Mouse (Mus musculus): Measurements from ENCODE around the gene Cct8. TPM values are rescaled to one million over a fixed set of nuclear protein-coding genes. Genes with fewer than 3 reads are reported as not detected.

Cct8 gene
- polyA plus RNA-seq (2014; fragmentation: Nextera tagmentation; extraction: Ambion mirVana), result 439 and 493 TPM in 2 replicates

DNA sequence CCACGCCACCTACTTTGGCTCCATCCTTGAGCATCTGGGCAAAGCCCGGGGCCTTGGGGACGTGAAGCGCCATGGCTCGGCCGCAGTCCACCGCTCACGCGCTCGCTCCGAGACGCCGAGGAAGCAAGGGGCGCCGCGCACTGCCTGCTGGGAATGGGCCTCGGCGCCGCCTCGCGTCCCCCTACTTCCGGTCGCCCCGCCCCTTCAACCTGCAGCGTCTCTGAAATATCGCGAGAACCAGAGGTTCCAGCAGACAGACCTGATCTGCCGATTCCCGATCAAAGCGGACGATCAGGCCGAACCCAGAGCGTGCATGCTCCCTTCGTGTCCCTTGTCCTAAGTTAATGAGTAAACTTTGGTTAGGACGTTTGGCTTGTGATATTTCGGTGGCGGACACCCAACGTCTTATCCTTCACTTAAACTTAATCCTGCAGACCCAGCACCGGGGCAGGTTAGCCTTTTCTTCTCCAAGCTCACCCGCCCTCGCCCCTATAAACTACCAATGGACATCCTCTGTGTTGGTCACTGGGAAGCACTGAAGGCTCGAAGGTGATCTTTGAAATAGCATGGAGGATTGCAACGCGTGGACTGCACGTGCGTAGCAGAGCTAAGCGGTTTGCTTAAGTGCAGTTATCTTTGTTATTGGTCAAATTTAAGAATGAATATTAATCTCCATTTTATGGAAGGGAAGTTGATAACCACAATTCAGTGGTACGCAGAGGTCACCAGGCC lies at the start of gene Cct8:
Gene Cct8 (minus strand): TSS at position 158 of the 732 bp plus-strand sequence.
- peak within 1 kb of the TSS; percentile 88 for H3K27ac ChIP-seq (replicated peaks; ENCODE audit: low read depth, low read length)

DNA sequence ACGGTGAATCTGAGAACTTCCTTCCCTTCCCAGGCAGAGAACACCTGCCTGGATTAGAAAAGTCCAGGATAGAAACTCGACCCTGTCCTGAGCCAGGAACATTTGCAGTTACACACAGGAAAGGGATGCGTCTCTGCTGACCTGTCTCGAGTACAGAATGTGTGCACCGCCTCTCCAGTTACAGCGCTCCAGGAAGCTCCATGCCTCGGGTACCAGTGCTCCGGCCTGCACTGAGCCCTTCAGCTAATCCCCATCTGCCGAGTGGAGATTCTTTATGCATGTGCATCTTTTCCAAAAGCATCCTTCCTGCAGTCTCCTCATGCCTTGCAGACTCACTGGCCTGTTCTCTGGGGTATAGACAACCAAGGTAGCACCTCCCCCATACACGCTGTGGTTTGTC lies 33.1 kb upstream of the Cct8 start:
- Histone ChIP-seq H3K4me3 (replicated peaks; ENCODE audit: low read depth, low read length) (no peak overlapping the region), H3K4me2 (ENCODE audit: low read length) (no peak overlapping the region), H3K9me3 (ENCODE audit: control insufficient read depth, low read length) (no peaks in the 10 kb centered on the region), H3K27me3 (ENCODE audit: control insufficient read depth, insufficient read depth, low read length) (no peaks in the 10 kb centered on the region), H3K4me1 (ENCODE audit: control insufficient read depth, insufficient read depth, low read length) (no peaks in the 10 kb centered on the region), H3K27ac (replicated peaks; ENCODE audit: low read depth, low read length) (no peak overlapping the region), H3K36me3 (ENCODE audit: control insufficient read depth, insufficient read depth, low read length) (no peaks in the 10 kb centered on the region), H3K9ac (replicated peaks; ENCODE audit: low read length) (no peak overlapping the region)
- 72% methylated on average over 10 of the region's 10 CpGs for WGBS
- DNase-seq (no peak), ATAC-seq (ENCODE audit: low FRiP score, low TSS enrichment) (no peak)

More for the DNA sequence above, at the start of gene Cct8:
- H3K9ac ChIP-seq (replicated peaks; ENCODE audit: low read length), result peak within 1 kb of the TSS; percentile 96
- WGBS, result 1% methylated on average over 48 of the region's 48 CpGs
- H3K4me1 ChIP-seq (ENCODE audit: control insufficient read depth, insufficient read depth, low read length), result peaks cover 15% of the 10 kb centered on the region
- ATAC-seq (ENCODE audit: low FRiP score, low TSS enrichment) (peak; percentile 97), DNase-seq (peak; percentile 99)
- H3K36me3 ChIP-seq (ENCODE audit: control insufficient read depth, insufficient read depth, low read length), result peaks cover 29% of the 10 kb centered on the region
- H3K4me2 ChIP-seq (ENCODE audit: low read length), result peak within 1 kb of the TSS; percentile 82
- no peaks in the 10 kb centered on the region for H3K27me3 ChIP-seq (ENCODE audit: control insufficient read depth, insufficient read depth, low read length)
- H3K4me3 ChIP-seq (replicated peaks; ENCODE audit: low read depth, low read length), result peak within 1 kb of the TSS; percentile 73
- no peaks in the 10 kb centered on the region for H3K9me3 ChIP-seq (ENCODE audit: control insufficient read depth, low read length)

DNA sequence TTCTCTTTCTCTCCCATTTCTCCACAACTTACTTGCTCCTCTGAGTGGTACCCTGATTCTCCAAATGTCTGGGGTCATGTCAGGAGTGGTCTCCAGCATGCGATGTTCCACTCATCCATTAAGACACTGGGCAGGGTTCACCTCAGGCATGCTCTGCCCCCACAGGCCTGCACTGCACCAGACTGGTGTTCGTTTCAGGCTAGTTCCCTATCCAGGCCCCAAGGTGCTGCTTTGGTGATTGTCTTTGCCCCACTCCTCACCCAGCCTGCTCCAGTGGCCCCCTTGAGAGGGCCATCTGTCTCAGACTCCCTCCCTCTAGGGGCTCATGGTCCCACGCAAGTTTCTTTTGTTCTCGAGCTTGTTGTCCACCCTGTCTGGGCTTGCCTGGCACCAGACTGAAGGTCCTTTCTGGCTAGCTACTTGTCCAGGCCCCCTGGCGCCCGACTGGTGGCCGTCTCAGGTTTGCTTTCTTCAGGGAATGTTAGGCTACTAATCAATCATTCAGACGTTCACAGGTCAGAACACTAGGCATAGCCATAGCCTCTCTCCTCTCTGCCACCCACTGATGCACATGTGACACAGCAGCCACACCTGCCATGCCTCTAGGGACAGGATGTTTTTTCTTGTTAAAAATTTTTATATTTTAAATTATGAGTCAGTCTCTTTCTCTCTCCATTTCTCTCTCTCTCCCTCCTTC lies 32.0 kb upstream of the Cct8 start:
- Histone ChIP-seq H3K4me2 (ENCODE audit: low read length) (no peak overlapping the region), H3K36me3 (ENCODE audit: control insufficient read depth, insufficient read depth, low read length) (no peaks in the 10 kb centered on the region), H3K4me1 (ENCODE audit: control insufficient read depth, insufficient read depth, low read length) (no peaks in the 10 kb centered on the region), H3K9me3 (ENCODE audit: control insufficient read depth, low read length) (no peaks in the 10 kb centered on the region), H3K4me3 (replicated peaks; ENCODE audit: low read depth, low read length) (no peak overlapping the region), H3K27ac (replicated peaks; ENCODE audit: low read depth, low read length) (no peak overlapping the region), H3K27me3 (ENCODE audit: control insufficient read depth, insufficient read depth, low read length) (no peaks in the 10 kb centered on the region), H3K9ac (replicated peaks; ENCODE audit: low read length) (no peak overlapping the region)
- DNase-seq (no peak), ATAC-seq (ENCODE audit: low FRiP score, low TSS enrichment) (no peak; the same call in none of the 2 replicates)
- 77% methylated on average over 8 of the region's 8 CpGs for WGBS

GRCm38 (mm10) chr16:87524228-87524627 lies 28.6 kb upstream of the Cct8 start:
- H3K36me3 ChIP-seq (ENCODE audit: control insufficient read depth, insufficient read depth, low read length), result no peaks in the 10 kb centered on the region
- H3K9ac ChIP-seq (replicated peaks; ENCODE audit: low read length), result no peak overlapping the region
- H3K27ac ChIP-seq (replicated peaks; ENCODE audit: low read depth, low read length), result no peak overlapping the region
- no peaks in the 10 kb centered on the region for H3K27me3 ChIP-seq (ENCODE audit: control insufficient read depth, insufficient read depth, low read length)
- H3K9me3 ChIP-seq (ENCODE audit: control insufficient read depth, low read length), result no peaks in the 10 kb centered on the region
- H3K4me1 ChIP-seq (ENCODE audit: control insufficient read depth, insufficient read depth, low read length), result no peaks in the 10 kb centered on the region
- no peak for ATAC-seq (ENCODE audit: low FRiP score, low TSS enrichment)
- no peak for DNase-seq
- no peak overlapping the region for H3K4me2 ChIP-seq (ENCODE audit: low read length)
- H3K4me3 ChIP-seq (replicated peaks; ENCODE audit: low read depth, low read length), result no peak overlapping the region
- 88% methylated on average over 5 of the region's 5 CpGs for WGBS

DNA sequence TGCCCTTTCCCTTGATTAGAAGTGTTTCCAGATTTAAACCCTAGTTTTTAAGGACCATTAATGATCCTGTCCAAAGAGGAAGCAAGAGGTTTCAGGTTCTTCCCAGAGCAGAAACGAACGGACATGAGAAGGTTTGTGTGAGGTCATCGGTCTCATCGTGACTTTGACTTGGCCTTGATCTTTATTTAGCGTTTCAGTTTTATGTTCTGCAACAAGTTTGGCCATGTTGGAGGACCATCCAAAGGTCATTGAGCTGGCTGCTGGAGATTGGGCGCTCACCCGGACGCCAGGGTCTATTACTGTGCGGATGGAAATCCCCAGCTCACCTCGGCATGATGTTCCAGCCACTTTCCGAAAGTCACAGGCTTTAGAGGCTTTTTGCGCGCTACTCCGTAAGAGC lies 16.7 kb upstream of the Cct8 start:
- DNase-seq, result no peak
- no peak for ATAC-seq (ENCODE audit: low FRiP score, low TSS enrichment)
- no peaks in the 10 kb centered on the region for H3K9me3 ChIP-seq (ENCODE audit: control insufficient read depth, low read length)
- H3K4me3 ChIP-seq (replicated peaks; ENCODE audit: low read depth, low read length), result no peak overlapping the region
- H3K27me3 ChIP-seq (ENCODE audit: control insufficient read depth, insufficient read depth, low read length), result no peaks in the 10 kb centered on the region
- no peak overlapping the region for H3K27ac ChIP-seq (replicated peaks; ENCODE audit: low read depth, low read length)
- 96% methylated on average over 14 of the region's 14 CpGs for WGBS
- no peaks in the 10 kb centered on the region for H3K36me3 ChIP-seq (ENCODE audit: control insufficient read depth, insufficient read depth, low read length)
- H3K9ac ChIP-seq (replicated peaks; ENCODE audit: low read length), result no peak overlapping the region
- no peak overlapping the region for H3K4me2 ChIP-seq (ENCODE audit: low read length)
- H3K4me1 ChIP-seq (ENCODE audit: control insufficient read depth, insufficient read depth, low read length), result 0 out of 2 replicates have a peak, but pooled peaks cover 2% of the 10 kb centered on the region

DNA sequence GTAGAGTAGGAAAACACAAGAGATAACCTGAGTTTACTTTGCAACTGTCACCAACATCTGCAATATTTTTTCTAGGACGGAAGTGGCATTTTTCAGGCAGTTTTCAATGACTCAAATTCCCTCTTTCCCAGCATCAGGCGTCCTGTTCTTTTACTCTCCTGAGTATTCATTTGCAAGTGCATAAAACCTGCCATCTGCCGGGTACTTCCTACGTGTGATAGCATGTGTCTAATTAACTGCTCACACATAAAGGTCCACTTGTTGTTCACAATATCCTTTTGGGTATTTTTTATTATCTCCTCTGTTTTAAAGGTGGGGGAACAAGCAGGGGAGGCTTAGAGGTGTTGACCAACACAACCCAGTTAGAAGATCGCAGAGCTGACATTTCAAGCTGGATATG lies 16.0 kb upstream of the Cct8 start:
- H3K4me2 ChIP-seq (ENCODE audit: low read length), result no peak overlapping the region
- H3K9me3 ChIP-seq (ENCODE audit: control insufficient read depth, low read length), result no peaks in the 10 kb centered on the region
- H3K36me3 ChIP-seq (ENCODE audit: control insufficient read depth, insufficient read depth, low read length), result no peaks in the 10 kb centered on the region
- H3K27ac ChIP-seq (replicated peaks; ENCODE audit: low read depth, low read length), result no peak overlapping the region
- 0 out of 2 replicates have a peak, but pooled peaks cover 2% of the 10 kb centered on the region for H3K4me1 ChIP-seq (ENCODE audit: control insufficient read depth, insufficient read depth, low read length)
- H3K27me3 ChIP-seq (ENCODE audit: control insufficient read depth, insufficient read depth, low read length), result no peaks in the 10 kb centered on the region
- no peak overlapping the region for H3K9ac ChIP-seq (replicated peaks; ENCODE audit: low read length)
- H3K4me3 ChIP-seq (replicated peaks; ENCODE audit: low read depth, low read length), result no peak overlapping the region
- ATAC-seq (ENCODE audit: low FRiP score, low TSS enrichment), result no peak
- WGBS, result 67% methylated on average over 5 of the region's 5 CpGs
- no peak for DNase-seq

GRCm38 (mm10) chr16:87501304-87502078 lies 5.8 kb upstream of the Cct8 start:
- H3K27me3 ChIP-seq (ENCODE audit: control insufficient read depth, insufficient read depth, low read length), result no peaks in the 10 kb centered on the region
- no peaks in the 10 kb centered on the region for H3K9me3 ChIP-seq (ENCODE audit: control insufficient read depth, low read length)
- no peak overlapping the region for H3K9ac ChIP-seq (replicated peaks; ENCODE audit: low read length)
- DNase-seq (no peak), ATAC-seq (ENCODE audit: low FRiP score, low TSS enrichment) (no peak)
- H3K4me3 ChIP-seq (replicated peaks; ENCODE audit: low read depth, low read length), result no peak overlapping the region
- peaks cover 4% of the 10 kb centered on the region; the same call in 1 of the 2 replicates for H3K4me1 ChIP-seq (ENCODE audit: control insufficient read depth, insufficient read depth, low read length)
- no peaks in the 10 kb centered on the region for H3K36me3 ChIP-seq (ENCODE audit: control insufficient read depth, insufficient read depth, low read length)
- no peak overlapping the region for H3K4me2 ChIP-seq (ENCODE audit: low read length)
- WGBS, result 70% methylated on average over 13 of the region's 13 CpGs
- no peak overlapping the region for H3K27ac ChIP-seq (replicated peaks; ENCODE audit: low read depth, low read length)

DNA sequence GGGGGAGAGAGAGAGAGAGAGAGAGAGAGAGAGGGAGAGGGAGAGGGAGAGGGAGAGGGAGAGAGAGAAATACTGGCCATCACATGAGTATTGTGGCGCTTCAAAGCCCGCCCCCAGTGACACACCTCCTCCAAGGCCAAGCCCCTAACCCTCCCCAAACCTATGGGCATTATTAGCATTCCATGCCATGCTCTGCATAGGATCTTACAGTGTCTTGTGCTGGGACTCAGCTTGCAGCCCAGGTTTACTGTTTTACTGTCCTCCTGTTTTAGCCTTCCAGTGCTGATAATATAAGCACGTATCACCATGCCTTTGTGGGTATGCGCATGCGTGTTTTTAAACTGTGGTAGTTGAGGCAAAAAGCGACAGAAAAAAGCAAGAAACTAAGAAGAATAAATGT lies 3.9 kb upstream of the Cct8 start:
- ATAC-seq (ENCODE audit: low FRiP score, low TSS enrichment) (no peak), DNase-seq (no peak)
- Histone ChIP-seq H3K9ac (replicated peaks; ENCODE audit: low read length) (no peak overlapping the region), H3K4me1 (ENCODE audit: control insufficient read depth, insufficient read depth, low read length) (peaks cover 8% of the 10 kb centered on the region), H3K27me3 (ENCODE audit: control insufficient read depth, insufficient read depth, low read length) (no peaks in the 10 kb centered on the region), H3K9me3 (ENCODE audit: control insufficient read depth, low read length) (no peaks in the 10 kb centered on the region), H3K4me2 (ENCODE audit: low read length) (no peak overlapping the region), H3K4me3 (replicated peaks; ENCODE audit: low read depth, low read length) (no peak overlapping the region), H3K36me3 (ENCODE audit: control insufficient read depth, insufficient read depth, low read length) (no peaks in the 10 kb centered on the region), H3K27ac (replicated peaks; ENCODE audit: low read depth, low read length) (no peak overlapping the region)
- WGBS, result 69% methylated on average over 6 of the region's 6 CpGs
